Mouse (Mus musculus) cerebellum, adult 2 months (tissue): ENCODE data around the gene Tmem182. TPM values are rescaled to one million over a fixed set of nuclear protein-coding genes. Genes with fewer than 3 reads are reported as not detected.

Experiments
- DNase-seq, 2 experiments: peaks; one replicate each; pipeline ENCODE4 v3.0.0; 2021
- H3K27ac ChIP-seq: fragments of 200-500 bp; 2 replicates; pipeline ENCODE4 v1.5.1; 2012; ENCODE audit warnings: low read length, control low read depth, inconsistent platforms; ENCODE audit not compliant: insufficient read depth
- H3K27me3 ChIP-seq: fragments of 200-500 bp; 2 replicates; pipeline ENCODE4 v1.6.1; 2012; ENCODE audit warnings: inconsistent platforms, mild to moderate bottlenecking, low read length, moderate library complexity; ENCODE audit not compliant: control insufficient read depth, insufficient read depth
- H3K4me1 ChIP-seq: fragments of 200-500 bp; 2 replicates; pipeline ENCODE4 v1.6.1; 2011; ENCODE audit warnings: low read length; ENCODE audit not compliant: control insufficient read depth, insufficient read depth
- H3K4me3 ChIP-seq: fragments of 200-500 bp; replicated peaks from 2 replicates; pipeline ENCODE3; 2011; ENCODE audit warnings: mild to moderate bottlenecking, low read depth, low read length, control low read depth; ENCODE audit not compliant: insufficient read depth
- CTCF ChIP-seq: fragments of 200-500 bp; IDR thresholded peaks from 2 replicates; pipeline ENCODE4 v1.5.1; 2011; ENCODE audit warnings: low read depth, mild to moderate bottlenecking, control low read depth, low read length, moderate library complexity, borderline replicate concordance; ENCODE audit not compliant: insufficient read depth
- POLR2A ChIP-seq: fragments of 200-500 bp; IDR thresholded peaks from 2 replicates; pipeline ENCODE4 v1.6.1; 2011; ENCODE audit warnings: low read length, control low read depth, borderline replicate concordance; ENCODE audit not compliant: insufficient read depth
- WGBS: fragments of 180-500 bp; shearing (Covaris S2); methylation state at CpG from one replicate; pipeline ENCODE4 v1.1.7; 2018; 5-methylcytosine and 5-hydroxymethylcytosine counted together
- polyA plus RNA-seq: library from polyadenylated mRNA; depleted of rRNA; stranded (reverse); fragments of >200 nt; gene quantifications from 2 replicates; pipeline ENCODE4 v1.2.3, GENCODE M21; 2012

Tmem182 gene
- polyA plus RNA-seq, 1 experiment: 0.23 TPM

- 88% methylated on average over 1 of the region's 1 CpGs for WGBS
- TF ChIP-seq CTCF (no peak), POLR2A (no peak)
- Histone ChIP-seq H3K27me3 (no peaks in the 10 kb centered on the region), H3K4me3 (no peak overlapping the region), H3K27ac (no peak overlapping the region), H3K4me1 (no peaks in the 10 kb centered on the region)
- no peak for DNase-seq
Measured at GRCm38 (mm10) chr1:40855268-40855667, 49.9 kb downstream of the Tmem182 start.

- WGBS: 79% methylated on average over 4 of the region's 4 CpGs
Measured at GRCm38 (mm10) chr1:40856846-40857636, 51.6 kb downstream of the Tmem182 start.

GRCm38 (mm10) chr1:40865043-40865442, 59.6 kb downstream of the Tmem182 start:
- no peak overlapping the region for H3K4me3 ChIP-seq

More at GRCm38 (mm10) chr1:40856846-40857636, 51.6 kb downstream of the Tmem182 start:
- no peak overlapping the region for H3K27ac ChIP-seq
- no peaks in the 10 kb centered on the region for H3K27me3 ChIP-seq
- no peak for DNase-seq
- TF ChIP-seq POLR2A (no peak), CTCF (no peak)
- no peak overlapping the region for H3K4me3 ChIP-seq
- H3K4me1 ChIP-seq: no peaks in the 10 kb centered on the region

GRCm38 (mm10) chr1:40867106-40867505, 61.7 kb downstream of the Tmem182 start:
- TF ChIP-seq POLR2A: no peak
- no peak for TF ChIP-seq CTCF
- DNase-seq: no peak

More at GRCm38 (mm10) chr1:40865043-40865442, 59.6 kb downstream of the Tmem182 start:
- H3K4me1 ChIP-seq: no peaks in the 10 kb centered on the region
- 73% methylated on average over 6 of the region's 6 CpGs for WGBS
- H3K27me3 ChIP-seq: no peaks in the 10 kb centered on the region
- no peak overlapping the region for H3K27ac ChIP-seq
- TF ChIP-seq CTCF: no peak
- DNase-seq: no peak

GRCm38 (mm10) chr1:40867651-40868050, 62.2 kb downstream of the Tmem182 start:
- TF ChIP-seq POLR2A (no peak), CTCF (no peak)
- Histone ChIP-seq H3K27me3 (no peaks in the 10 kb centered on the region), H3K4me1 (no peaks in the 10 kb centered on the region), H3K27ac (no peak overlapping the region), H3K4me3 (no peak overlapping the region)
- DNase-seq: no peak
- WGBS: 20% methylated on average over 2 of the region's 2 CpGs

More at GRCm38 (mm10) chr1:40867106-40867505, 61.7 kb downstream of the Tmem182 start:
- H3K27me3 ChIP-seq: no peaks in the 10 kb centered on the region
- 80% methylated on average over 3 of the region's 3 CpGs for WGBS
- H3K27ac ChIP-seq: no peak overlapping the region
- H3K4me3 ChIP-seq: no peak overlapping the region
- H3K4me1 ChIP-seq: no peaks in the 10 kb centered on the region

- DNase-seq: no peak
- Histone ChIP-seq H3K27me3 (no peaks in the 10 kb centered on the region), H3K27ac (no peak overlapping the region), H3K4me3 (no peak overlapping the region), H3K4me1 (no peaks in the 10 kb centered on the region)
- no peak for TF ChIP-seq CTCF
- no peak for TF ChIP-seq POLR2A
- WGBS: 20% methylated on average over 10 of the region's 10 CpGs
Measured at GRCm38 (mm10) chr1:40873760-40874455, 68.5 kb downstream of the Tmem182 start.

- TF ChIP-seq POLR2A: no peak
- no peak for TF ChIP-seq CTCF
- Histone ChIP-seq H3K4me1 (no peaks in the 10 kb centered on the region), H3K27me3 (no peaks in the 10 kb centered on the region), H3K4me3 (no peak overlapping the region), H3K27ac (no peak overlapping the region)
- 59% methylated on average over 26 of the region's 26 CpGs for WGBS
- no peak for DNase-seq
Measured at GRCm38 (mm10) chr1:40874456-40875375, 69.3 kb downstream of the Tmem182 start.
